Mouse (Mus musculus) cerebellum, adult 8-10 months (tissue): ENCODE measurements around the gene Fer.

Experiments used
- DNase-seq: peaks from one replicate; pipeline ENCODE4 v3.0.0; 2022

Gene Fer

GRCm38 (mm10) chr17:63980167-63980566 is 117.3 kb downstream of the Fer start:
- DNase-seq, result no peak

- DNase-seq, result no peak
Observed at GRCm38 (mm10) chr17:63988710-63989109, 125.8 kb downstream of the Fer start.

- no peak for DNase-seq
Observed at GRCm38 (mm10) chr17:63991160-63991559, 128.3 kb downstream of the Fer start.

- DNase-seq, result peak; percentile 37
Observed at GRCm38 (mm10) chr17:63995921-63996320, 133.1 kb downstream of the Fer start.

- DNase-seq, result no peak
Observed at GRCm38 (mm10) chr17:63997643-63998042, 134.8 kb downstream of the Fer start.

GRCm38 (mm10) chr17:64003444-64003843 is 140.6 kb downstream of the Fer start:
- no peak for DNase-seq

- no peak for DNase-seq
Observed at GRCm38 (mm10) chr17:64005575-64006249, 142.8 kb downstream of the Fer start.

GRCm38 (mm10) chr17:64016606-64017005 is 153.7 kb downstream of the Fer start:
- DNase-seq, result no peak

GRCm38 (mm10) chr17:64018240-64018639 is 155.4 kb downstream of the Fer start:
- no peak for DNase-seq

GRCm38 (mm10) chr17:64018870-64019269 is 156.0 kb downstream of the Fer start:
- DNase-seq, result no peak

GRCm38 (mm10) chr17:64019646-64020045 is 156.8 kb downstream of the Fer start:
- DNase-seq, result no peak

GRCm38 (mm10) chr17:64026485-64026884 is 163.6 kb downstream of the Fer start:
- no peak for DNase-seq

- DNase-seq, result no peak
Observed at GRCm38 (mm10) chr17:64041771-64042170, 178.9 kb downstream of the Fer start.

GRCm38 (mm10) chr17:64045326-64045725 is 182.5 kb downstream of the Fer start:
- no peak for DNase-seq

GRCm38 (mm10) chr17:64046557-64046956 is 183.7 kb downstream of the Fer start:
- no peak for DNase-seq

GRCm38 (mm10) chr17:64050911-64051310 is 188.0 kb downstream of the Fer start:
- DNase-seq, result peak; percentile 21

GRCm38 (mm10) chr17:64053636-64054035 is 190.8 kb downstream of the Fer start:
- DNase-seq, result no peak

- no peak for DNase-seq
Observed at GRCm38 (mm10) chr17:64060529-64060928, 197.7 kb downstream of the Fer start.

- no peak for DNase-seq
Observed at GRCm38 (mm10) chr17:64065243-64065642, 202.4 kb downstream of the Fer start.

- DNase-seq, result no peak
Observed at GRCm38 (mm10) chr17:64077392-64077791, 214.5 kb downstream of the Fer start.

GRCm38 (mm10) chr17:64084751-64085150 is 221.9 kb downstream of the Fer start:
- no peak for DNase-seq

- DNase-seq, result no peak
Observed at GRCm38 (mm10) chr17:64085493-64085892, 222.6 kb downstream of the Fer start.

GRCm38 (mm10) chr17:64086875-64087608 is 224.2 kb downstream of the Fer start:
- DNase-seq, result peak; percentile 16

GRCm38 (mm10) chr17:64087871-64088270 is 225.0 kb downstream of the Fer start:
- no peak for DNase-seq

GRCm38 (mm10) chr17:64093716-64094115 is 230.9 kb downstream of the Fer start:
- no peak for DNase-seq
